Mouse (Mus musculus) stomach, postnatal 0 days (tissue): ENCODE measurements at regions not wholly inside any gene's neighbourhood (a gene's known extent, or its start where the extent isn't known, plus 50 kb on each side); places are given as distances from the start of the nearest gene placed in this dataset.

ENCODE experiments used
- CTCF ChIP-seq: IDR thresholded peaks from 2 replicates; pipeline ENCODE4 v1.5.1; 2016; ENCODE audit warnings: antibody characterized with exemption, low read depth, mild to moderate bottlenecking, moderate library complexity
- EP300 ChIP-seq: optimal IDR thresholded peaks from 2 replicates; pipeline ENCODE3; 2016; ENCODE audit warnings: antibody characterized with exemption

DNA sequence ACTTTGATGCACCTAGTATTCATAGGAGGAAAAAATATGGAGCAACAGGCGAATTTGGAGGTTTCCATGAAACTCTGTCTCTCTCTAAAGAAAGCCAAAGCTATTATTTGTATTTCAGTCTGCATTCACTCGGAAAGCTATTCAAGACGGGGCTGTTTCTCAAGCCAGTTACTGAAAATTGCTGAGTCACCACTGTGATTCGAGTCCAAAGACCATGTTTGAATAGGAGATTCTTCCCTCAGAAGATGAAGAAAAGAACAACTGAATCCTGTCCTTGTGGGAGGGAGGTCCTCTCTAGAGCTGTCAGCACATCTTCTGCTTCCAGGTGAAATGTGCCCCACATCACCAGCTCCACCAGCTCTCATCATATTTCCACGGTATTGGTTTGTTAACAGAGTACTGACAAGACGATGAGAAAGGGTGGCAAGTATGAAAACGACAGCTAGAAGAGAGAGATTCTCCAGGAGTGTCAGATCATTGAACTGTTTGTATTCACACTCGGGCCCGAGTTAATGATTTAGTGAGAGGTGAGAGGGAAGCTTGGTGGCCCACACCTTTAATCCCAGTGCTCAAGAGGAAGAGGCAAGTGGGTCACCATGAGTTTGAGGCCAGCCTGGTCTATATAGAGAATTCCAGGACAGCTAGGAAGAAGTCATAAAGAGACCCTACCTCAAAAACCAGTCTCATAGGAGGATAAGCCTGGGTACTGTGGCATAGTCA lies 335.3 kb downstream of the Sox9 start:
- TF ChIP-seq CTCF (no peak), EP300 (no peak)
